Mouse (Mus musculus) gastrocnemius, postnatal 4 days (tissue): ENCODE measurements around the gene Rfc4. TPM values are rescaled to one million over a fixed set of nuclear protein-coding genes. Genes with fewer than 3 reads are reported as not detected.

Experiments
- DNase-seq, 2 experiments: peaks; one replicate each; pipeline ENCODE4 v3.0.0; 2021 to 2022; ENCODE audit warnings: low spot score in 2 of 2, mixed read lengths in 2 of 2
- total RNA-seq, 2 experiments: library from RNA; stranded (reverse); gene quantifications; 2 replicates each; pipeline ENCODE4 v1.2.3; 2021

The Rfc4 gene
- total RNA-seq, 2 experiments from 2014 or later = 16.2 to 16.4 TPM

DNA sequence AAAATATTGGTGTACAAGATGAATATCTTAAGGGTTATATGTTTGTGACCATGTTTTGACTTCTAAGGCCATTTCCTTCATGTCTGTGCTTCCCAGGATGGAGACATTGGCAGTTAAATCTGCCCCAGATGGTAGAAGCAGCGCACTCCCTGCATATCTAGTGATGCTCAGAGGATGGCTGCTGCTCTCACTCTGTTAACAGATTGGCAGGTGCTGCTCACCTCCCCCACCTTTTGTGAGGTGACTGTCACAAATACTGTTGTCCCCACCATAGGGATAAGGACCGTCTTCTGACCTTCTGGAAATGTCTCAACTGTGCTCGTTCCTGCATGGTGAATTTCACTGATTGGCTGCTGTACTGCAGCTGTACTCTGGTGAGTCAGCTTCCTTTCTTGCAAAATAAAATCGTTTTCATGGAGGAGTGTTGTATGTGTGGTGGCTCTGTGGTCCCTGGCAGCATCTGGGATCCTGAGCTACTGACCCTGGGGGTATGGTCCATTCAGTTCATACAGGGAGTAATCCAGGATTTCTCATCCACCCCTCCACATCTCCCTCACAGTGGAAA, 9.0 kb upstream of the Rfc4 start:
- no peak for DNase-seq

DNA sequence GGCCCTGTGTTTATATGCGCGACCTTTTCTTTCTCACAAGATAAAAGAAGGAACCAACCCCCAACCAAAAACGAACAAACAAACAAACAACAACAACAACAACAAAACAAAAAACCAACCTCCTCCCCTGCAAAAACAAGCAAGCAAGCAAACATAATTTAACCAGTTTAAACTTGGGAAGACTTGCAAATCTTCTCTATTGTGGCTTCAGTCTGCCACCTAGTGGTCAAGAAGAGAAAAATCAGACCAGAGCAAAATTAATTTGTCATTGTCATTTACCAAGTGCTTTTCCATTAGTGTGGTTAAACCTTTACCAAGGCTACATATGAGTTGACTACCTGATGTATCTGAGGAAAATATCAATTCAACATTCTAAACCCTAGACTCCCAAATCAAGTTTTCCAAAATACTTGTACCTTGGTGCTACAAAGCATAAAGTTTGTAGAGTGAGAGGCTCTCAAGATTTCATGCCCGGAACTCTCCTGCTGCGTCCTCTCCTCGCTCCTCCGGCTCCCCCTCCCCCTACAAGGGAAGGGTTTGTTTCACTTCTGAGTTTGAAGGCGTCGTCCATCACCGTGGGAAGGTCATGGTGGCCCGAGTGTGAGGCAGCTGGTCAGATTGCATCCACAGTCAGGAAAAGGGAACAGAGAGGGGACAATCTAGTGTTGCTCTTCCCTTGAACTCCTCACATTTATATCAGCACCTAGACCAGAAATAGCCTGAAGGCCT, 8.0 kb upstream of the Rfc4 start:
- DNase-seq = no peak

DNA sequence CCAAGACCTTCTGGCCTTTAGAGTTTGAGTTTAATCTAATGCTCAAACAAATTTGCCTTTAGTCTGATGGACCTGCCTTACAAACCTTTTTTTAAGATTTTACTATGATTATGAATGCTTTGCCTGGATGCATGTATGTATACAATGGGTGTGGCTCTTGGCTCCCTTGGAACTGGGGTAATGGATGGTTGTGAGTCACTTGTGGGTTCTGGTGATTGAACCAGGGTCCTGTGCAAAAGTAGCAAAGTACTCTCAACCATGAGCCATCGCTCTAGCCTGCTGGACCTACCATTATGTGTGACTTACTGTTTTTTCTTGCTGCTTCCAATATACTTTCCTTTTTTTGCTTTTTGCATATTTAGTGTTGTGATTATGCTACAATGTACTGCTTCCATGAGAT, 4.8 kb upstream of the Rfc4 start:
- DNase-seq = no peak

- DNase-seq = no peak
These were observed 2.8 kb upstream of the Rfc4 start for GRCm38 (mm10) chr16:23130303-23130702.

- no peak for DNase-seq
These were observed 245 bp downstream of the Rfc4 start for GRCm38 (mm10) chr16:23127311-23127672.

DNA sequence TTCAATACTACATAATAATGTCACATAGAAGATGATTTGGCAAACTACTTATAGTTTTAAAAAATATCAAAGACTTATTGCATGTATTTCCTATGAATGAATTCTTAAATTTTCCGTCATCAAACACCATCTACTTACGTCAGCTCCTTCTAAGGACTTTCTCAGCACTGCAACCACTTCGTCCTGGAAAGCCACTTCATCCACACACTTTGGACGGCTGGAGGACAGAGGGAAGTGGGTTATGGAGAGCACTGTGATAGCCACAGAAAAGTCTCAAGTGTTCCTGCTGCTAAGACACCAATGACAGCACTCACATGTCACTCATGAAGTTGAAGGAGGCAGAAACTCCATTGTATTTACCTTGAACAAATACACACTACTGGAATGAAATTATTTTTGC, 3.1 kb downstream of the Rfc4 start:
- DNase-seq = no peak

GRCm38 (mm10) chr16:23123104-23123503, 4.4 kb downstream of the Rfc4 start:
- DNase-seq = no peak

GRCm38 (mm10) chr16:23122446-23122845, 5.1 kb downstream of the Rfc4 start:
- no peak for DNase-seq

- DNase-seq = no peak
These were observed 10.4 kb downstream of the Rfc4 start for GRCm38 (mm10) chr16:23117173-23117572.

DNA sequence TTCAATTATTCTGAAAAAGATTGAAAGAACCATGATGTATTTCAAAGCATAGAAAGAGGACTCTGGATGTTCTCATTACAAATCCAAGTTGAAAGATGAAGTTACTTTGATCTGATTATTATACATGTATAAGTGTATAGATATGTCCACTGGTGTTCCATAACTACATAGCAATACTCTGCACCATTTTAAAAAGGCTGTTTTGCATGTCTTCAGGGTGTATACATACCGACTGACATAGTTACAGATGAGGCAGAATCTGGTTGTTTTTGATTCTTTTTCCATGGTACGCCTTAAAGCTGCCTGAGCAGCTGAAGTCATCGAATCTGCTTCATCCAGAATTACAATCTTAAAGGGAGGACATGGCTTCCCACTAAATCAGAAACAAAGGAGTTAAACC, 12.1 kb downstream of the Rfc4 start:
- no peak for DNase-seq

- DNase-seq = no peak
These were observed 13.0 kb downstream of the Rfc4 start for GRCm38 (mm10) chr16:23114339-23115171.

DNA sequence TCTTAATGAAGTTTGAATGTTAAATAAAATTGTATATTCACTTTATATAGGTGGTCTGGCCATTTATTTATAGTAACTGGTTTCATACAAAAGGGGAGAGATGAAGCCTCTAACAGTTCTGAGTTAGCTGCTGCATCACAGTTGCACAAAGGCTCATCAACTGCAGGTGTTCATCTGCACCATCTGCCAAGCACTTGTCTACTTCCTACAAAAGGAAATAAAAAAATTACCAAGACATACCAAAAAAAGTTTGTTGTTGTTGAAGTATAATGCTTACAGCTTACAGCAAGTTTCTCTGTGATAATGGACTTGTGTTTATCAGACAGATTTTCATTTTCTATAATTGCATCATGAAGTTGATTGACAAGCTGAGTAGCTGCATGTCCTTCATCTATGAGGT, 13.6 kb downstream of the Rfc4 start:
- DNase-seq = no peak

- no peak for DNase-seq
These were observed 14.6 kb downstream of the Rfc4 start for GRCm38 (mm10) chr16:23112861-23113435.

GRCm38 (mm10) chr16:23112348-23112747, 15.2 kb downstream of the Rfc4 start:
- no peak for DNase-seq

GRCm38 (mm10) chr16:23109350-23110280, 17.9 kb downstream of the Rfc4 start:
- no peak for DNase-seq

DNA sequence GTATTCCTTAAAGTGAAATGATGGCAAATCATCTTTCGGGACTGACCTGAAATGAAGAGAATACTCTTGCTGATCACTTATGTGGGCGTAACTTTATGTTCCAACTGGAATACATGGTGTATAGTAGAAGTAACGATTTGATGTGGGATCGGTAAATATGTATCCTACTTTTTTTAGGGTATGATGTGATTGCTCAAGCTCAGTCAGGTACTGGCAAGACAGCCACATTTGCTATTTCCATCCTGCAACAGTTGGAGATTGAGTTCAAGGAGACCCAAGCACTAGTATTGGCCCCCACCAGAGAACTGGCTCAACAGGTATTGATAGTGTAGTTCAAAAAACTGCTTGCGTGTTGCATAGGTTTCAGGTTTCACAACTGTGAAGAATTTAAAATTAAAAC, 18.6 kb downstream of the Rfc4 start:
- DNase-seq = no peak

- DNase-seq = peak; percentile 72 to 88
These were observed 19.4 kb downstream of the Rfc4 start for GRCm38 (mm10) chr16:23107946-23108759.

DNA sequence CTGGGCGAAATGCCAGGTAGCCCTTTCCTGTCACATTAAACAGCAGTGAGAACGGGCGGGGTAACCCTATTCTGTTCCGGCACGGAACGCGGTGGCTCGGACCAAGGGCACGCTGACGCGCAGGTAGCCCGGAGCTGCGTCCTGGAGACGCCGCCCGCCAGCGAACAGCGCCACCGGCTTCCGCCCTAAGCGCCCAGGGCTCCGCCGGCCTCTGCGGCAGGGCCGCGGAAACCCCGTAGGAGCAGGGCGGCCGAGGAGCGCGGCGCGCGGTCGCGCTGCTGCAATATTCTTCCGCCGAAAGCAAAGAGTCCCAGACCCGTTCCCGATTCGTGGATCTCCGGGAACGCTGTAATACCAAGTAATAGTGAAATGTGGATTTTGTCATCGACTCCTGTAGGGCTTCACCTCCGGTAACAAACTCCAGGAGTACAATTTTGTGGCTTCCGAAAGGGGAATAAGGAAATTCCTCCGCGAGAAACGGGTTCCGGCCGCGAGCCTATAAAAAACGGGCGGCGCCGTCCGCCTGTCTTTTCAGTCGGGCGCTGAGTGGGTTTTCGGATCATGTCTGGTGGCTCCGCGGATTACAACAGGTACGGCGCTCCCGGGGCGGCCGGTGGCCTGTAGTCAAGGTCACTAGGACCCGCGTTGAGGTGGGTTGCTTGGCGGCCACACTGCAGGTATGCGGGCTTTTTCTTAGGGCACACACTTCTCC, 20.1 kb downstream of the Rfc4 start, which contains the start of gene Eif4a2:
Eif4a2 (plus strand) TSS at position 214 of the 712 bp plus-strand sequence.
- DNase-seq = peak; percentile 80 to 92

DNA sequence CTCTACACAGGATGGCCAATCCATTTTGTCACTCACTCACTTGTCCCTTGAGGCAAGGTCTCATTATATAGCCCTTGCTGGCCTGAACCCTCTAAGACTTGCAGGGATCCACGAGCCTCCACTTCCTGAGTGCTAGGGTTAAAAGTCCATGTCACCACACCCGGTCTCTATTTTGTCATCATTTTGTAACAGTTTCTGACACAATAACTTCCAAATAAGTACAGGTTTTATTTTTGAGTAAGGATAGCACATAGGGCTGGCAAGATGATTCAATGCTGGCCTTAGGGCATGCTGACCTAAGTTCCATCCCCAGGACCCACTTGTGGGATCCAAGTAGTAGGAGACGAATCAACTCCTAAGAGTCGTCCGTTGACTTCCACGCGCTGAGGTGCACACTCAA, 21.4 kb downstream of the Rfc4 start:
- DNase-seq = no peak
